Mouse (Mus musculus) brain, embryonic 14.5 days (tissue): ENCODE results near the gene Fry.

Experiments used
- CTCF ChIP-seq: fragments of 200-500 bp; IDR thresholded peaks from 2 replicates; pipeline ENCODE4 v1.5.1; 2012; ENCODE audit warnings: inconsistent platforms, mild to moderate bottlenecking, moderate library complexity, borderline replicate concordance; ENCODE audit not compliant: insufficient read depth, insufficient read length; ENCODE audit errors: extremely low read depth
- POLR2A ChIP-seq: fragments of 200-500 bp; IDR thresholded peaks from 2 replicates; pipeline ENCODE4 v1.6.1; 2012; ENCODE audit warnings: mild to moderate bottlenecking, inconsistent platforms, borderline replicate concordance; ENCODE audit not compliant: poor library complexity, insufficient read depth, insufficient read length, severe bottlenecking; ENCODE audit errors: extremely low read depth

DNA sequence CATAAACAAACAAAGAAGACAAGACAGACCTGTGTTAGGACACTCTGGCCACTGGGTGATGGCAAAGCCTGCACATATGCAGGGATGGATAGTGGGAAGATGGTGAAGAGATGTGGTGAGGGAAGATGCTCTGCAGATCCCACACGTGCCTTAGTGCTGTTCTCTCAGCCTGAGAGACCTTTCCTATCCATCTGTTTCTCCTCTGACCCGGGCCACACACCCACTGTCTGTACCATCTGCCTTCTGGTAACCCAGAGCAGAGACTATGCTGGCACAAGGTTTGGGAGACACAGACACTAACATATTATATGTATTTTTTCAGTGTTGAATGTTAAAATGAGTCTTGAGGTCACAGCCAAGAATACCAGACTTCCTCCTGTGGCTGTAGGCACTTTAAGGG is 183.7 kb downstream of the Fry start:
- TF ChIP-seq CTCF (no peak), POLR2A (no peak)
